Mouse (Mus musculus) ES-E14 (cell line): ENCODE results near the gene Rfwd3. TPM values are rescaled to one million over a fixed set of nuclear protein-coding genes. Genes with fewer than 3 reads are reported as not detected.
"Not testable (repeated sequence)": the region's sequence is repeated elsewhere in the genome, so short reads cannot be mapped to it uniquely, and the experiment has no call there.

Experiments used
- DNase-seq: peaks from one replicate; pipeline ENCODE4 v3.0.0-alpha.2; 2013; ENCODE audit warnings: low read depth, low spot score
- H3K27ac ChIP-seq: 2 replicates; pipeline ENCODE4 v1.5.1; 2012; ENCODE audit warnings: low read depth, mild to moderate bottlenecking, low read length, moderate library complexity, mixed read lengths; ENCODE audit not compliant: poor library complexity, insufficient read depth, severe bottlenecking
- H3K36me3 ChIP-seq: 2 replicates; pipeline ENCODE4 v1.6.1; 2012; ENCODE audit warnings: mild to moderate bottlenecking, low read length, moderate library complexity, mixed read lengths; ENCODE audit not compliant: control insufficient read depth, poor library complexity, insufficient read depth, severe bottlenecking
- H3K4me1 ChIP-seq, 2 experiments: fragments of 150-350 bp in 1 of 2; sonication (generic) in 1 of 2; 2 replicates each; pipeline ENCODE4 v1.6.1; 2012; ENCODE audit warnings: low read length in 2 of 2, mild to moderate bottlenecking in 1 of 2, mixed read lengths in 1 of 2; ENCODE audit not compliant: control insufficient read depth in 2 of 2, insufficient read depth in 2 of 2, poor library complexity in 1 of 2
- H3K4me3 ChIP-seq, 2 experiments: fragments of 150-350 bp in 1 of 2; sonication (generic) in 1 of 2; 2 replicates each; pipeline ENCODE4 v1.5.1; 2012; ENCODE audit warnings: low read length in 2 of 2, low read depth in 1 of 2, mild to moderate bottlenecking in 1 of 2, mixed read lengths in 1 of 2; ENCODE audit not compliant: insufficient read depth in 1 of 2, poor library complexity in 1 of 2, severe bottlenecking in 1 of 2
- H3K9ac ChIP-seq: 2 replicates; pipeline ENCODE4 v1.6.1; 2012; ENCODE audit warnings: low read depth, mild to moderate bottlenecking, low read length, mixed read lengths; ENCODE audit not compliant: poor library complexity, insufficient read depth, severe bottlenecking
- H3K9me3 ChIP-seq: fragments of 150-350 bp; sonication (generic); 2 replicates; pipeline ENCODE4 v1.6.1; 2012; ENCODE audit warnings: low read depth, mild to moderate bottlenecking, low read length; ENCODE audit not compliant: control insufficient read depth, insufficient read depth
- CHD2 ChIP-seq: IDR thresholded peaks from 2 replicates; pipeline ENCODE4 v1.6.1; 2014; ENCODE audit warnings: mild to moderate bottlenecking, low read depth, low read length, inconsistent platforms
- HCFC1 ChIP-seq: IDR thresholded peaks from 2 replicates; pipeline ENCODE4 v1.6.1; 2012; ENCODE audit warnings: low read length, inconsistent platforms, borderline replicate concordance; ENCODE audit not compliant: insufficient read depth
- MAFK ChIP-seq: IDR thresholded peaks from 2 replicates; pipeline ENCODE4 v1.6.1; 2014; ENCODE audit warnings: mild to moderate bottlenecking, low read depth, low read length, inconsistent platforms; ENCODE audit not compliant: insufficient read depth
- ZC3H11A ChIP-seq: IDR thresholded peaks from 2 replicates; pipeline ENCODE4 v1.6.1; 2012; ENCODE audit warnings: low read depth, mild to moderate bottlenecking, inconsistent platforms, low read length, borderline replicate concordance
- ZNF384 ChIP-seq: IDR thresholded peaks from 2 replicates; pipeline ENCODE4 v1.6.1; 2012; ENCODE audit warnings: low read depth, low read length, inconsistent platforms
- in situ Hi-C, 2 experiments: fragments of 600-800 bp; cut with MboI; formaldehyde crosslinking; loops; one replicate each; pipeline ENCODE4 v1.15.1; 2025; ENCODE audit warnings: low sequenced_read_pairs in 2 of 2, inconsistent platforms in 1 of 2; ENCODE audit not compliant: unreplicated experiment in 2 of 2
- total RNA-seq: library from RNA; depleted of rRNA; stranded (reverse); fragments of 300-350 nt; gene quantifications from 2 replicates; pipeline ENCODE4 v1.2.3, GENCODE M21; 2012

Rfwd3 gene
- total RNA-seq, 1 experiment, result 73.8 TPM

- Histone ChIP-seq H3K27ac (no peak overlapping the region), H3K9me3 (no peaks in the 10 kb centered on the region), H3K4me3 (peak overlapping the region in 1 of 2 experiments; percentile 39; a peak in 2 of 4 replicates), H3K4me1 (peaks cover 4 to 5% of the 10 kb centered on the region in 2 experiments; a peak in 2 of 4 replicates), H3K9ac (no peak overlapping the region), H3K36me3 (no peaks in the 10 kb centered on the region)
- in situ Hi-C loops, result no loop called here
- TF ChIP-seq MAFK (no peak), CHD2 (no peak), ZC3H11A (no peak), HCFC1 (no peak), ZNF384 (no peak)
- DNase-seq, result no peak
Observed at GRCm38 (mm10) chr8:111304359-111304758, 4.3 kb upstream of the Rfwd3 start.

GRCm38 (mm10) chr8:111303076-111303803 lies 3.2 kb upstream of the Rfwd3 start:
- H3K4me1 ChIP-seq, H3K4me3 ChIP-seq, H3K9ac ChIP-seq, DNase-seq, H3K36me3 ChIP-seq, H3K9me3 ChIP-seq, H3K27ac ChIP-seq, in situ Hi-C loops: not testable (repeated sequence)

- DNase-seq, result no peak
- peaks cover 3% of the 10 kb centered on the region; the same call in 1 of the 2 replicates for H3K36me3 ChIP-seq
- H3K9me3 ChIP-seq, result no peaks in the 10 kb centered on the region
- in situ Hi-C loops, result no loop called here
- H3K27ac ChIP-seq, result peak overlapping the region; percentile 93
- H3K4me3 ChIP-seq, result peak overlapping the region; percentile 57 to 79
- H3K9ac ChIP-seq, result peak overlapping the region; percentile 75; the same call in 1 of the 2 replicates
- H3K4me1 ChIP-seq, result peaks cover 4 to 8% of the 10 kb centered on the region in 2 experiments; a peak in 2 of 4 replicates
- TF ChIP-seq CHD2 (no peak), HCFC1 (no peak), MAFK (no peak), ZC3H11A (no peak), ZNF384 (no peak)
Observed at GRCm38 (mm10) chr8:111300597-111301546, 850 bp upstream of the Rfwd3 start.

- Histone ChIP-seq H3K4me1 (peaks cover 0 to 5% of the 10 kb centered on the region in 2 experiments; a peak in 1 of 4 replicates), H3K9ac (peak overlapping the region; percentile 96), H3K4me3 (peak overlapping the region; percentile 87 to 97), H3K36me3 (peaks cover 6% of the 10 kb centered on the region; the same call in 1 of the 2 replicates), H3K9me3 (no peaks in the 10 kb centered on the region), H3K27ac (peak overlapping the region; percentile 93)
- in situ Hi-C loops, result loop anchor here in 1 of 2 experiments (25.0 kb wide), 1 partner anchor 462 kb away; the partner anchor contains the start of genes Cog4 and Sf3b3
- DNase-seq, result no peak
- TF ChIP-seq CHD2, result no peak
- no peak for TF ChIP-seq ZNF384
- TF ChIP-seq MAFK, result no peak
- no peak for TF ChIP-seq ZC3H11A
- TF ChIP-seq HCFC1, result no peak
Observed at GRCm38 (mm10) chr8:111299363-111299820, 630 bp downstream of the Rfwd3 start.
